Mouse (Mus musculus): ENCODE measurements at regions not wholly inside any gene's neighbourhood (a gene's known extent, or its start where the extent isn't known, plus 50 kb on each side); places are given as distances from the start of the nearest gene placed in this dataset.

GRCm38 (mm10) chr7:137648621-137649020 is 211.2 kb downstream of the Glrx3 start:
- Histone ChIP-seq H3K36me3 (ENCODE audit: control insufficient read depth in 1 of 2, insufficient read depth in 2 of 2, low read length in 2 of 2) (no peaks in the 10 kb centered on the region), H3K4me1 (ENCODE audit: control insufficient read depth in 1 of 2, insufficient read depth in 2 of 2, low read length in 2 of 2) (no peaks in the 10 kb centered on the region), H3K9me3 (replicated peaks; ENCODE audit: insufficient read depth, low read length) (no peaks in the 10 kb centered on the region; the same call in 1 of the 2 replicates), H3K27me3 (ENCODE audit: control insufficient read depth in 1 of 2, insufficient read depth in 2 of 2, low read length in 2 of 2) (no peaks in the 10 kb centered on the region), H3K79me2 (ENCODE audit: control insufficient read depth, insufficient read depth, low read length, poor library complexity) (no peaks in the 10 kb centered on the region), H3K9ac (ENCODE audit: control insufficient read depth, low read depth, low read length, poor library complexity, severe bottlenecking) (no peak overlapping the region), H3K27ac (ENCODE audit: control insufficient read depth, low read depth, low read length) (no peak overlapping the region), H3K4me3 (ENCODE audit: control insufficient read depth in 1 of 2, insufficient read depth in 1 of 2, low read depth in 2 of 2, low read length in 2 of 2) (no peak overlapping the region)
- TF ChIP-seq MYC (IDR thresholded peaks at IDR 0.05; ENCODE audit: low read depth, low read length) (no peak), GATA1 (IDR thresholded peaks at IDR 0.05; ENCODE audit: low read depth, low read length) (no peak), TBP (IDR thresholded peaks at IDR 0.05; ENCODE audit: low read depth, low read length) (no peak), MXI1 (IDR thresholded peaks at IDR 0.05; ENCODE audit: low read depth, low read length) (no peak), E2F4 (IDR thresholded peaks at IDR 0.05; ENCODE audit: borderline replicate concordance, low read depth, low read length) (no peak), MAFK (IDR thresholded peaks at IDR 0.05; ENCODE audit: borderline replicate concordance, low read depth, low read length) (no peak), NELFE (IDR thresholded peaks at IDR 0.05; ENCODE audit: low read depth, low read length) (no peak), ETS1 (IDR thresholded peaks at IDR 0.05; ENCODE audit: low read depth, low read length) (no peak), ZC3H11A (IDR thresholded peaks at IDR 0.05; ENCODE audit: low read depth, low read length) (no peak), RCOR1 (IDR thresholded peaks at IDR 0.05; ENCODE audit: low read depth, low read length) (no peak), USF1 (IDR thresholded peaks at IDR 0.05; ENCODE audit: low read depth, low read length) (no peak), GABPA (IDR thresholded peaks at IDR 0.05; ENCODE audit: low read depth, low read length) (no peak), RAD21 (IDR thresholded peaks at IDR 0.05; ENCODE audit: low read depth, low read length) (no peak), ZNF384 (IDR thresholded peaks at IDR 0.05; ENCODE audit: low read depth, low read length) (no peak)
- DNase-seq (ENCODE audit: low read depth, low spot score) = no peak

DNA sequence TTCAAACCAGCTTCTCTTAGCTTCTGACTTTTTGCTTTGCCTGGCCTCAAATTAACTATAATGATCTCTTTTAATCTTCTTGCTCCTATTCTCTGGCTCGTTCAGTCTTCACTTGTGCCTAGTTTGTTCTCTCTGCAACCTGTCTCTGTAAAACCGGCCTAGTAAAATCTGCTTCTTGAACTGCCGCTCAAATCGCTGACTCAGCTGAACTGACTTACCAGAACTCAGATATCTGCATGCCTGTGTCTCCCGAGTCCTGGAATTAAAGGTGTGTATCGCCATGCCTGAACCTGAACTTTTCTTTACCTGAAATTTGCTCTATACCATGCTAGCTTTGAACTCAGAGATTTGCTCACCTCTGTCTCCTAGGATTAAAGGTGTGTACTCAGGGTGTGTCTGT is 212.2 kb downstream of the Glrx3 start:
- Histone ChIP-seq H3K36me3 (ENCODE audit: control insufficient read depth in 1 of 2, insufficient read depth in 2 of 2, low read length in 2 of 2) (no peaks in the 10 kb centered on the region), H3K27ac (ENCODE audit: control insufficient read depth, low read depth, low read length) (no peak overlapping the region), H3K9me3 (replicated peaks; ENCODE audit: insufficient read depth, low read length) (no peaks in the 10 kb centered on the region; the same call in 1 of the 2 replicates), H3K27me3 (ENCODE audit: control insufficient read depth in 1 of 2, insufficient read depth in 2 of 2, low read length in 2 of 2) (no peaks in the 10 kb centered on the region), H3K4me3 (ENCODE audit: control insufficient read depth in 1 of 2, insufficient read depth in 1 of 2, low read depth in 2 of 2, low read length in 2 of 2) (no peak overlapping the region), H3K79me2 (ENCODE audit: control insufficient read depth, insufficient read depth, low read length, poor library complexity) (no peaks in the 10 kb centered on the region), H3K4me1 (ENCODE audit: control insufficient read depth in 1 of 2, insufficient read depth in 2 of 2, low read length in 2 of 2) (no peaks in the 10 kb centered on the region), H3K9ac (ENCODE audit: control insufficient read depth, low read depth, low read length, poor library complexity, severe bottlenecking) (no peak overlapping the region)
- TF ChIP-seq MAFK (IDR thresholded peaks at IDR 0.05; ENCODE audit: borderline replicate concordance, low read depth, low read length) (peak; percentile 31; the same call in 1 of the 2 replicates), TCF12 (IDR thresholded peaks at IDR 0.05; ENCODE audit: low read depth, low read length) (no peak), MYB (IDR thresholded peaks at IDR 0.05; ENCODE audit: low read depth, low read length) (no peak)
- DNase-seq (ENCODE audit: low read depth, low spot score) = no peak

DNA sequence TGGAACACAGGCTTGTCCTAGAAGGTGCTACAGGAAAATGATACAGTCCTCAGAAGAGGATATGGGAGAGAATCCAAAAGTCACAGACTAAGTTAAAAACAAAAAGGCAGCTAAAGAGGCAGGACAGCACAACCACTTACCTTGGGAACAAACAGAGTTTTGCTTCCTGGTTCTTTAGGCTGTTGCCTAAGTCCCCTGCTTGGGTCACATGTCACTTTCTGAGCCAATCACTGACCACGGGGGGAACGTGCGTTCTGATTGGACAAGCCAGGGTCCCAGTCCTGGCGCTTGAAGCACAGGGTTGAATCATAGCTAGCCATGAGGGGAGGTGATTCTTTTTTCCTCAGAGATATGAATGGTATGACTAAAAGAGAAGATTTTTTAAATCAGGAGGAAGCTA is 216.4 kb downstream of the Glrx3 start:
- no peak for DNase-seq (ENCODE audit: low read depth, low spot score)
- H3K27ac ChIP-seq (ENCODE audit: control insufficient read depth, low read depth, low read length) = no peak overlapping the region
- H3K4me3 ChIP-seq (ENCODE audit: control insufficient read depth in 1 of 2, insufficient read depth in 1 of 2, low read depth in 2 of 2, low read length in 2 of 2) = no peak overlapping the region

More for the DNA sequence above, 216.4 kb downstream of the Glrx3 start:
- no peak for TF ChIP-seq ZMIZ1 (IDR thresholded peaks at IDR 0.05; ENCODE audit: low read depth, low read length)
- TF ChIP-seq MAX (IDR thresholded peaks at IDR 0.05; ENCODE audit: low read length) = no peak
- TF ChIP-seq POLR2AphosphoS5 (IDR thresholded peaks at IDR 0.05; ENCODE audit: borderline replicate concordance, low read depth, low read length) = no peak
- TF ChIP-seq RCOR1 (IDR thresholded peaks at IDR 0.05; ENCODE audit: low read depth, low read length) = no peak
- TF ChIP-seq UBTF (IDR thresholded peaks at IDR 0.05; ENCODE audit: borderline replicate concordance, insufficient read depth, low read depth, low read length) = no peak
- TF ChIP-seq EP300 (IDR thresholded peaks at IDR 0.05; ENCODE audit: low read depth in 1 of 2, low read length in 2 of 2) = no peak
- Histone ChIP-seq H3K4me1 (ENCODE audit: control insufficient read depth in 1 of 2, insufficient read depth in 2 of 2, low read length in 2 of 2) (no peaks in the 10 kb centered on the region), H3K27me3 (ENCODE audit: control insufficient read depth in 1 of 2, insufficient read depth in 2 of 2, low read length in 2 of 2) (no peaks in the 10 kb centered on the region), H3K79me2 (ENCODE audit: control insufficient read depth, insufficient read depth, low read length, poor library complexity) (no peaks in the 10 kb centered on the region), H3K36me3 (ENCODE audit: control insufficient read depth in 1 of 2, insufficient read depth in 2 of 2, low read length in 2 of 2) (no peaks in the 10 kb centered on the region), H3K9me3 (replicated peaks; ENCODE audit: insufficient read depth, low read length) (no peaks in the 10 kb centered on the region; the same call in 1 of the 2 replicates), H3K9ac (ENCODE audit: control insufficient read depth, low read depth, low read length, poor library complexity, severe bottlenecking) (no peak overlapping the region)
